Mouse (Mus musculus): ENCODE data around the gene Dpysl5. TPM values are rescaled to one million over a fixed set of nuclear protein-coding genes. Genes with fewer than 3 reads are reported as not detected.

Gene Dpysl5
- polyA plus RNA-seq, 1 experiment: not detected

- Histone ChIP-seq H3K27ac (ENCODE audit: insufficient read depth, low read depth, low read length) (0 out of 2 replicates have a peak overlapping the region, but pooled peaks have one; percentile 10), H3K4me1 (ENCODE audit: control insufficient read depth, insufficient read depth, low read length) (peaks cover 53% of the 10 kb centered on the region), H3K4me3 (ENCODE audit: insufficient read depth, low read depth, low read length) (no peak overlapping the region)
- TF ChIP-seq POLR2A (IDR thresholded peaks at IDR 0.05; ENCODE audit: insufficient read depth, low read depth, low read length): no peak
- no peak for TF ChIP-seq CTCF (IDR thresholded peaks at IDR 0.05; ENCODE audit: insufficient read depth, low read depth, low read length)
- 13% methylated on average over 9 of the region's 9 CpGs for WGBS
These were observed 57.2 kb downstream of the Dpysl5 start for GRCm38 (mm10) chr5:30768598-30768997.

GRCm38 (mm10) chr5:30769075-30769474 lies 57.7 kb downstream of the Dpysl5 start:
- 0 out of 2 replicates have a peak overlapping the region, but pooled peaks have one; percentile 10 for H3K27ac ChIP-seq (ENCODE audit: insufficient read depth, low read depth, low read length)

GRCm38 (mm10) chr5:30774601-30775371 lies 63.4 kb downstream of the Dpysl5 start:
- Histone ChIP-seq H3K4me1 (ENCODE audit: control insufficient read depth, insufficient read depth, low read length) (peaks cover 23% of the 10 kb centered on the region), H3K4me3 (ENCODE audit: insufficient read depth, low read depth, low read length) (peak overlapping the region; percentile 29; the same call in 1 of the 2 replicates), H3K27ac (ENCODE audit: insufficient read depth, low read depth, low read length) (peak overlapping the region; percentile 71; the same call in 1 of the 2 replicates)
- no peak for TF ChIP-seq POLR2A (IDR thresholded peaks at IDR 0.05; ENCODE audit: insufficient read depth, low read depth, low read length)
- TF ChIP-seq CTCF (IDR thresholded peaks at IDR 0.05; ENCODE audit: insufficient read depth, low read depth, low read length): peak; percentile 75
- WGBS: 5% methylated on average over 20 of the region's 20 CpGs

More at GRCm38 (mm10) chr5:30769075-30769474, 57.7 kb downstream of the Dpysl5 start:
- WGBS: 65% methylated on average over 9 of the region's 9 CpGs
- TF ChIP-seq CTCF (IDR thresholded peaks at IDR 0.05; ENCODE audit: insufficient read depth, low read depth, low read length) (no peak), POLR2A (IDR thresholded peaks at IDR 0.05; ENCODE audit: insufficient read depth, low read depth, low read length) (no peak)
- Histone ChIP-seq H3K4me1 (ENCODE audit: control insufficient read depth, insufficient read depth, low read length) (peaks cover 58% of the 10 kb centered on the region), H3K4me3 (ENCODE audit: insufficient read depth, low read depth, low read length) (no peak overlapping the region)

GRCm38 (mm10) chr5:30780699-30781098 lies 69.3 kb downstream of the Dpysl5 start:
- Histone ChIP-seq H3K27ac (ENCODE audit: insufficient read depth, low read depth, low read length) (no peak overlapping the region), H3K4me3 (ENCODE audit: insufficient read depth, low read depth, low read length) (no peak overlapping the region), H3K4me1 (ENCODE audit: control insufficient read depth, insufficient read depth, low read length) (peaks cover 3% of the 10 kb centered on the region; the same call in 1 of the 2 replicates)
- 50% methylated on average over 9 of the region's 9 CpGs for WGBS
- TF ChIP-seq CTCF (IDR thresholded peaks at IDR 0.05; ENCODE audit: insufficient read depth, low read depth, low read length) (no peak), POLR2A (IDR thresholded peaks at IDR 0.05; ENCODE audit: insufficient read depth, low read depth, low read length) (no peak)

- Histone ChIP-seq H3K27ac (ENCODE audit: insufficient read depth, low read depth, low read length) (no peak overlapping the region), H3K4me1 (ENCODE audit: control insufficient read depth, insufficient read depth, low read length) (peaks cover 3% of the 10 kb centered on the region; the same call in 1 of the 2 replicates), H3K4me3 (ENCODE audit: insufficient read depth, low read depth, low read length) (no peak overlapping the region)
- WGBS: 58% methylated on average over 3 of the region's 3 CpGs
- TF ChIP-seq CTCF (IDR thresholded peaks at IDR 0.05; ENCODE audit: insufficient read depth, low read depth, low read length) (no peak), POLR2A (IDR thresholded peaks at IDR 0.05; ENCODE audit: insufficient read depth, low read depth, low read length) (no peak)
These were observed 69.8 kb downstream of the Dpysl5 start for GRCm38 (mm10) chr5:30781147-30781546.

- peaks cover 4% of the 10 kb centered on the region; the same call in 1 of the 2 replicates for H3K4me1 ChIP-seq (ENCODE audit: control insufficient read depth, insufficient read depth, low read length)
- H3K27ac ChIP-seq (ENCODE audit: insufficient read depth, low read depth, low read length): no peak overlapping the region
- WGBS: 78% methylated on average over 5 of the region's 5 CpGs
- TF ChIP-seq CTCF (IDR thresholded peaks at IDR 0.05; ENCODE audit: insufficient read depth, low read depth, low read length) (no peak), POLR2A (IDR thresholded peaks at IDR 0.05; ENCODE audit: insufficient read depth, low read depth, low read length) (no peak)
- H3K4me3 ChIP-seq (ENCODE audit: insufficient read depth, low read depth, low read length): no peak overlapping the region
These were observed 76.0 kb downstream of the Dpysl5 start for GRCm38 (mm10) chr5:30787381-30787780.

- 43% methylated on average over 3 of the region's 3 CpGs for WGBS
- H3K4me3 ChIP-seq (ENCODE audit: insufficient read depth, low read depth, low read length): no peak overlapping the region
- TF ChIP-seq POLR2A (IDR thresholded peaks at IDR 0.05; ENCODE audit: insufficient read depth, low read depth, low read length) (no peak), CTCF (IDR thresholded peaks at IDR 0.05; ENCODE audit: insufficient read depth, low read depth, low read length) (no peak)
- H3K27ac ChIP-seq (ENCODE audit: insufficient read depth, low read depth, low read length): peak overlapping the region; percentile 20; the same call in 1 of the 2 replicates
- H3K4me1 ChIP-seq (ENCODE audit: control insufficient read depth, insufficient read depth, low read length): peaks cover 4% of the 10 kb centered on the region; the same call in 1 of the 2 replicates
These were observed 78.7 kb downstream of the Dpysl5 start for GRCm38 (mm10) chr5:30790047-30790446.

GRCm38 (mm10) chr5:30796125-30796524 lies 84.8 kb downstream of the Dpysl5 start:
- H3K4me1 ChIP-seq (ENCODE audit: control insufficient read depth, insufficient read depth, low read length): peaks cover 24% of the 10 kb centered on the region
- TF ChIP-seq POLR2A (IDR thresholded peaks at IDR 0.05; ENCODE audit: insufficient read depth, low read depth, low read length) (no peak), CTCF (IDR thresholded peaks at IDR 0.05; ENCODE audit: insufficient read depth, low read depth, low read length) (peak; percentile 68; the same call in 1 of the 2 replicates)
- 14% methylated on average over 12 of the region's 12 CpGs for WGBS
- no peak overlapping the region for H3K27ac ChIP-seq (ENCODE audit: insufficient read depth, low read depth, low read length)
- no peak overlapping the region for H3K4me3 ChIP-seq (ENCODE audit: insufficient read depth, low read depth, low read length)

- WGBS: 55% methylated on average over 7 of the region's 7 CpGs
- Histone ChIP-seq H3K4me1 (ENCODE audit: control insufficient read depth, insufficient read depth, low read length) (peaks cover 21% of the 10 kb centered on the region), H3K27ac (ENCODE audit: insufficient read depth, low read depth, low read length) (no peak overlapping the region), H3K4me3 (ENCODE audit: insufficient read depth, low read depth, low read length) (no peak overlapping the region)
- TF ChIP-seq CTCF (IDR thresholded peaks at IDR 0.05; ENCODE audit: insufficient read depth, low read depth, low read length) (no peak), POLR2A (IDR thresholded peaks at IDR 0.05; ENCODE audit: insufficient read depth, low read depth, low read length) (no peak)
These were observed 86.1 kb downstream of the Dpysl5 start for GRCm38 (mm10) chr5:30797482-30797881.

Measured in olfactory bulb, adult 2 months (tissue).